Mouse (Mus musculus) hindbrain, embryonic 13.5 days (tissue): ENCODE data around the gene Igf2bp3. TPM values are rescaled to one million over a fixed set of nuclear protein-coding genes. Genes with fewer than 3 reads are reported as not detected.

ENCODE experiments used
- ATAC-seq: fragments of 200-750 bp; cut with Nextera tagmentation; 2 replicates; pipeline ENCODE4 v1.8.0; 2017; ENCODE audit warnings: moderate TSS enrichment; ENCODE audit not compliant: low FRiP score
- H3K27ac ChIP-seq: fragments of 300-500 bp; sonication (generic); 2 replicates; pipeline ENCODE4 v1.5.1; 2015; ENCODE audit warnings: inconsistent platforms, mild to moderate bottlenecking, moderate library complexity
- H3K27me3 ChIP-seq: fragments of 300-500 bp; sonication (generic); 2 replicates; pipeline ENCODE4 v1.6.1; 2015; ENCODE audit warnings: mild to moderate bottlenecking, inconsistent platforms
- H3K36me3 ChIP-seq: fragments of 300-500 bp; sonication (generic); 2 replicates; pipeline ENCODE4 v1.6.1; 2015; ENCODE audit warnings: mild to moderate bottlenecking, inconsistent platforms
- H3K4me1 ChIP-seq: fragments of 300-500 bp; sonication (generic); replicated peaks from 2 replicates; pipeline ENCODE4 v1.6.1; 2015; ENCODE audit warnings: inconsistent platforms
- H3K4me2 ChIP-seq: fragments of 300-500 bp; sonication (generic); 2 replicates; pipeline ENCODE4 v1.6.1; 2015; ENCODE audit warnings: inconsistent platforms, mild to moderate bottlenecking, moderate library complexity
- H3K4me3 ChIP-seq: fragments of 300-500 bp; sonication (generic); 2 replicates; pipeline ENCODE4 v1.5.1; 2015; ENCODE audit warnings: mild to moderate bottlenecking, inconsistent platforms
- H3K9ac ChIP-seq: fragments of 300-500 bp; sonication (generic); 2 replicates; pipeline ENCODE4 v1.6.1; 2015; ENCODE audit warnings: mild to moderate bottlenecking, inconsistent platforms
- H3K9me3 ChIP-seq: fragments of 300-500 bp; sonication (generic); 2 replicates; pipeline ENCODE4 v1.6.1; 2016; ENCODE audit warnings: inconsistent platforms
- WGBS: fragments of 180-500 bp; shearing (Covaris S2); methylation state at CpG from one replicate; pipeline ENCODE4 v1.1.7; 2015; 5-methylcytosine and 5-hydroxymethylcytosine counted together
- polyA plus RNA-seq: library from polyadenylated mRNA; unstranded; fragments of >200 nt; fragmentation: Nextera tagmentation; extraction: Ambion mirVana; gene quantifications from 2 replicates; pipeline ENCODE4 v1.2.1, GENCODE M21; 2015

Igf2bp3 gene
- polyA plus RNA-seq, 1 experiment from 2014 or later, result 45.0 TPM

DNA sequence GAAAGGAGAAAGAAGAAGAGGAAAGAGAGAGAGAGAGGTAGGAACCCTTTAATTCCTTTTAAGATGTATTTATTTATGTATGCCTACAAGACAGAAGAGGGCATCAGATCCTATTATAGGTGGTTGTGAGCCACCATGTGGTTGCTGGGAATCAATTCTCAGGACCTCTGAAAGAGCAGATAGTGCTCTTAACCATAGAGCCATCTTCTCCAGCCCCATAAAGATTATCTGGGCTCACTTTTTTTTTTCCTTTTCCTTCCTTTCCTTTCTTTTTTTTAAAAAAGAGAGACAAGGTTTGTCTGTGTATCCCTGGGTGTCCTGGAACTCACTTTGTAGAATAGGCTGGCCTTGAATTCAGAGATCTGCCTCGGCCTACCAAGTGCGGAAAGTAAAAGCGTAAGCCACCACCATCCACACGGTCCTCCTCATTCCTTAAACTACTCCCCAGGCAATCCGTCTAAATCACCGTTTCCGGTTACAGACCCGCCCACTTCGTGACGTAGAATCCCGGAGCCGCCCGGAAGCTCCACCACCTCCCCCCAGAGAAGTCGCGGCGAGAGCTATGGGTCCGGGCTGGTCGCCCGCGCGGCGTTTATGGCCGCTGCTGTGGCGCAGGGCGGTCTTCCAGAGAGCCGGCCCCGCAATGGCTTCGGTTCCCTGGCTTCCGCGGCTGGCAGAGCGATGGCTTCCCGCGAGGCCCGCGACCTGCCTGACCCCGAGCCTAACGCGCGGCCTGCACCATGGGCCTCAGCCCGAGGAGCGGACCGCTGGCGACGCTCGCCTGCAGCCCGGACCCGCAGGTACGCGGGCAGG is 141.2 kb downstream of the Igf2bp3 start, which contains the start of gene Malsu1:
Gene Malsu1 (plus strand): TSS at position 492 of the 813 bp plus-strand sequence.
- peak within 1 kb of the TSS; percentile 98 for H3K4me3 ChIP-seq
- H3K27ac ChIP-seq, result peak within 1 kb of the TSS; percentile 89
- H3K27me3 ChIP-seq, result no peaks in the 10 kb centered on the region
- no peaks in the 10 kb centered on the region for H3K9me3 ChIP-seq
- H3K36me3 ChIP-seq, result no peaks in the 10 kb centered on the region
- peak; percentile 96 for ATAC-seq
- under 1% methylated on average over 49 of the region's 49 CpGs for WGBS
- H3K4me1 ChIP-seq, result peaks cover 20% of the 10 kb centered on the region
- H3K4me2 ChIP-seq, result peak within 1 kb of the TSS; percentile 77
- H3K9ac ChIP-seq, result peak within 1 kb of the TSS; percentile 97

DNA sequence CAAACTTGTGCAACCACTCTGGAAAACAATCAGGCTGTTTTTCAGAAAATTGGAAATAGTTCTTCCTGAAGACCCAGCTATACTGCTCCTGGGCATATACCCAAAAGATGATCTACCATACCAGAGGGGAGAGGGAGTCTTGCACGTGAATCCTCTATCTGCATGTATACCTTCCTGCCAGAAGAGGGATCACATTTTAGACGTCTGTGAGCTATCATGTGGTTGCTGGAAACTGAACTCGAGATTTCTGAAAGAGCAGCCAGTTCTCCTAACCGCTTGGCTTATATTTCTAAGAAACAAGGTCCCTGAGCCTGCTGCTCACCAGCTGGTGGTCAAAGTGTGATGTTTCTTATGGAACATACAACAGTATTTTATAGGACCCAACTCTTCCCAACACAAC is 146.4 kb downstream of the Igf2bp3 start:
- Histone ChIP-seq H3K9ac (no peak overlapping the region), H3K4me1 (no peaks in the 10 kb centered on the region), H3K27me3 (no peaks in the 10 kb centered on the region), H3K4me3 (no peak overlapping the region), H3K27ac (no peak overlapping the region), H3K36me3 (no peaks in the 10 kb centered on the region), H3K9me3 (no peaks in the 10 kb centered on the region), H3K4me2 (no peak overlapping the region)
- 50% methylated on average over 4 of the region's 4 CpGs for WGBS
- ATAC-seq, result no peak

DNA sequence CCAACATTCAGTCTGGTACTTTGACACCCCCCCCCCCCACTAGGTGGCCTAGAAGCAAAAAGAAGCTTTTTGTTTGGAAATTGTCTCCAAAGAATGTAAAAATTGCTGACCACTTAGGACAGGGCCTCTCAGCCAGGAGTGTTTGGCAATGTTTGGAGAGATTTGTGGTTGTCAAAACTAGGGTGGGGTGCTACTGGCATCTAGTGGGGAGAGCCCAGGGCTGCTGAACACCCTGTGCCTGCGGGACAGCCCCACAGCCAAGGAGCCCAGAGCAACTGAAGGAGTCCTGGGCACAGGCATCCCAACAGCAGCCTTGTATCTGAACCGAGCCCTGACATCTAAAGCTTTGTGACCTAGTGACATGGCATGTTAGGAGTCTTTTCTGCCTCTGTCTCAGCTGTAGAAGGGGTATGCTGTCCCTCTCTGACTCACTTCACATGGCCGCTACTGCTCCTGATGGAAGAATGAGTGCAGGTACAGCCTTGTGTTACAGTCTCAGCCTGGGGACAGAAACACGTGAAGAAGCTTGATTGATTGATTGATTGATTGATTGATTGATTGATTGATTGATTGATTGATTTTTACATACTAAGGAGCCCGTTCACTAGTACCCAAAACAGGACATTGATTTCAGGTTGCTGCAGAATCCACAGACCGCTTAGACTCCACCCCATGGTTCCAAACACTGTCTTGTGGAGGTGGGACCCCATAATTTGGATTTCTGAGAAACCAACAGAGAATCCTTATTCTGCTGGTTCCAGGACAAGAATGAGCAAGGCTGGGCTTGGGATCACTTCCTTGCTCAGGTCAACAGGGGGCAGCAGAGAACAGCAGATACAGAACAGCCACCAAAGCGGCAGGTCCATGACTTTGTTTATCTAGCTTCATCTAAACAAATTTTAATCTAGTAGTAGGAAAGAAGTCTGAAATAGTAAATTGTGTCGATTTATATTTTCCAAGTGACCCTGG is 157.4 kb downstream of the Igf2bp3 start:
- ATAC-seq, result peak; percentile 70; the same call in 1 of the 2 replicates
- no peak overlapping the region for H3K4me2 ChIP-seq

GRCm38 (mm10) chr6:49056009-49056408 is 158.7 kb downstream of the Igf2bp3 start:
- H3K4me1 ChIP-seq, result peaks cover 13% of the 10 kb centered on the region
- WGBS, result 50% methylated on average over 9 of the region's 9 CpGs
- H3K9me3 ChIP-seq, result no peaks in the 10 kb centered on the region
- no peak overlapping the region for H3K9ac ChIP-seq
- H3K27me3 ChIP-seq, result no peaks in the 10 kb centered on the region
- H3K4me3 ChIP-seq, result no peak overlapping the region
- H3K4me2 ChIP-seq, result no peak overlapping the region
- H3K36me3 ChIP-seq, result no peaks in the 10 kb centered on the region
- no peak overlapping the region for H3K27ac ChIP-seq
- ATAC-seq, result no peak

More for the DNA sequence above, 157.4 kb downstream of the Igf2bp3 start:
- H3K4me3 ChIP-seq, result no peak overlapping the region
- H3K9ac ChIP-seq, result no peak overlapping the region
- no peaks in the 10 kb centered on the region for H3K27me3 ChIP-seq
- no peaks in the 10 kb centered on the region for H3K9me3 ChIP-seq
- H3K27ac ChIP-seq, result no peak overlapping the region
- no peaks in the 10 kb centered on the region for H3K36me3 ChIP-seq
- peaks cover 13% of the 10 kb centered on the region for H3K4me1 ChIP-seq
- WGBS, result 34% methylated on average over 8 of the region's 8 CpGs

DNA sequence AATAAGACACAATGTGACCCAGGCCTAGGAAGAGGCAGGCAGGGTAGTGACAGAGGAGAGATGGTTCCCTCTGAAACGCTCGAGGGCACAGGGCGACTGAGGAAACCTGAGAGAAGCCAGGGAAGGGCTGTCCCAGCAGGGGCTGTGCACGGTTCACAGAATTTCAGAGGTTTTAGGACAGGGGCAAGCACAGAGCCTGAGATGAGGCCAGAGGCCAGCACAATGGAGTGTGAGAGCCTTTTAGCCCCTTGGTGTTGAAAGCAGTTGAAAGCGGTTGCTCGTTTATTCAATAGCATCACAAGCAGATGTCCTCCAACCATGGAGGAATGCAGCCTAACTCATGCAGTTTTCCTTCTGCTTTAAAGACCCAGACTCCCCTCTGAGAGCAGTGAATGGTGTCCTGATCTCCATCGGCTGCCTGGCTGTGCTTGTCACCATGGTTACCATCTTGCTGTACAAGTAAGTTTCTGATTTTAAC is 159.5 kb downstream of the Igf2bp3 start:
- Histone ChIP-seq H3K4me3 (no peak overlapping the region), H3K27ac (peak overlapping the region; percentile 68; the same call in 1 of the 2 replicates), H3K9ac (no peak overlapping the region), H3K36me3 (no peaks in the 10 kb centered on the region), H3K4me1 (peaks cover 13% of the 10 kb centered on the region), H3K27me3 (no peaks in the 10 kb centered on the region), H3K4me2 (no peak overlapping the region), H3K9me3 (no peaks in the 10 kb centered on the region)
- peak; percentile 57 for ATAC-seq
- 4% methylated on average over 7 of the region's 7 CpGs for WGBS

DNA sequence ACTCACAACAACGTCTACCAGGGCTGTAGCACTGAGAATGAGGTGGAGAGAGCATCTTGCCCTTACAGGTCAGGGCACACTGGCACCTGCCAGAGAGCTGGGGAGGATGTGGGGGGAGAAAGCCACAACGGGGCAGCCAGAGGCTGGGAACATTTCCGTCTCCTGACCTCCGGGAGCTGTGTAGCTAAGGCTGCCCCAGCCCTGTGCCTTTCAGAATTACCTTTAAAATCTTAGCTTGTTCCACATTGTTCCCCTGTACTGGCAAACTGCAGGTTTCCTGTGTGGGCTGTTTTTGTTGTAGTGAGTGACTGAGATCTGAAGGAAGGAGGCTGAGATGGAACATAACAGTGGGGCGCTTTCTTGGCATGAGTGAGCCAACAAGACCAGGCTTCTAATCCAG is 162.6 kb downstream of the Igf2bp3 start:
- no peak overlapping the region for H3K9ac ChIP-seq
- H3K27ac ChIP-seq, result no peak overlapping the region
- peaks cover 16% of the 10 kb centered on the region for H3K4me1 ChIP-seq
- no peaks in the 10 kb centered on the region for H3K36me3 ChIP-seq
- H3K4me3 ChIP-seq, result no peak overlapping the region
- no peaks in the 10 kb centered on the region for H3K27me3 ChIP-seq
- 76% methylated on average over 5 of the region's 5 CpGs for WGBS
- H3K4me2 ChIP-seq, result no peak overlapping the region
- H3K9me3 ChIP-seq, result no peaks in the 10 kb centered on the region
- no peak for ATAC-seq

- H3K27me3 ChIP-seq, result no peaks in the 10 kb centered on the region
- ATAC-seq, result no peak
- no peak overlapping the region for H3K4me3 ChIP-seq
- H3K4me2 ChIP-seq, result no peak overlapping the region
- 72% methylated on average over 11 of the region's 11 CpGs for WGBS
- H3K36me3 ChIP-seq, result no peaks in the 10 kb centered on the region
- H3K4me1 ChIP-seq, result peaks cover 12% of the 10 kb centered on the region
- no peaks in the 10 kb centered on the region for H3K9me3 ChIP-seq
- H3K27ac ChIP-seq, result no peak overlapping the region
- no peak overlapping the region for H3K9ac ChIP-seq
These were observed 163.9 kb downstream of the Igf2bp3 start for GRCm38 (mm10) chr6:49050677-49051410.

DNA sequence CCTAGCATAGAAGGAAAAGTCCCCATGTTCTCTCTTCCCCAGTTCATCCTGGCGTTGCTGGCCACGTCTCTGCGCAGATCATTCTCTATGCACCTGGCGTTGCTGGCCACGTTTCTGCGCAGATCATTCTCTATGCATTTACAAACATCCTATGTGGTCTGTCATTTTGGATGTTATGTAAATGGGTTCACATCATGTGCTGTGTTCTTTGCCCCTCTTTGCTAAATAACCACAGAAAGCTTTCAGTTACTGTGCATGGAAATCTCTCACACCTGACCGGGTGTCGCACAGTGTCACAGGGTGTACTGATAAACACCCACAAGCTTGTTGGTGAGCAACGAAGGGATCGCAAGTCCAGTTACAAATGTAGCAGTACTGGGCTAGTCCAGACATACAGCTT is 166.4 kb downstream of the Igf2bp3 start:
- no peak for ATAC-seq
- no peak overlapping the region for H3K4me3 ChIP-seq
- H3K27me3 ChIP-seq, result no peaks in the 10 kb centered on the region
- no peaks in the 10 kb centered on the region for H3K36me3 ChIP-seq
- H3K9ac ChIP-seq, result no peak overlapping the region
- no peak overlapping the region for H3K27ac ChIP-seq
- H3K4me2 ChIP-seq, result no peak overlapping the region
- H3K4me1 ChIP-seq, result peaks cover 3% of the 10 kb centered on the region; the same call in 1 of the 2 replicates
- WGBS, result 88% methylated on average over 10 of the region's 10 CpGs
- H3K9me3 ChIP-seq, result no peaks in the 10 kb centered on the region

GRCm38 (mm10) chr6:49047848-49048247 is 166.9 kb downstream of the Igf2bp3 start:
- Histone ChIP-seq H3K36me3 (no peaks in the 10 kb centered on the region), H3K4me3 (no peak overlapping the region), H3K9ac (no peak overlapping the region), H3K4me2 (no peak overlapping the region), H3K9me3 (no peaks in the 10 kb centered on the region), H3K4me1 (peaks cover 3% of the 10 kb centered on the region; the same call in 1 of the 2 replicates), H3K27ac (no peak overlapping the region), H3K27me3 (no peaks in the 10 kb centered on the region)
- 81% methylated on average over 10 of the region's 10 CpGs for WGBS
- ATAC-seq, result no peak

GRCm38 (mm10) chr6:49046976-49047375 is 167.8 kb downstream of the Igf2bp3 start:
- WGBS, result 78% methylated on average over 8 of the region's 8 CpGs
- no peak for ATAC-seq
- no peak overlapping the region for H3K27ac ChIP-seq
- H3K9me3 ChIP-seq, result no peaks in the 10 kb centered on the region
- H3K4me1 ChIP-seq, result peaks cover 3% of the 10 kb centered on the region; the same call in 1 of the 2 replicates
- no peaks in the 10 kb centered on the region for H3K36me3 ChIP-seq
- H3K4me2 ChIP-seq, result no peak overlapping the region
- H3K4me3 ChIP-seq, result no peak overlapping the region
- no peaks in the 10 kb centered on the region for H3K27me3 ChIP-seq
- no peak overlapping the region for H3K9ac ChIP-seq

DNA sequence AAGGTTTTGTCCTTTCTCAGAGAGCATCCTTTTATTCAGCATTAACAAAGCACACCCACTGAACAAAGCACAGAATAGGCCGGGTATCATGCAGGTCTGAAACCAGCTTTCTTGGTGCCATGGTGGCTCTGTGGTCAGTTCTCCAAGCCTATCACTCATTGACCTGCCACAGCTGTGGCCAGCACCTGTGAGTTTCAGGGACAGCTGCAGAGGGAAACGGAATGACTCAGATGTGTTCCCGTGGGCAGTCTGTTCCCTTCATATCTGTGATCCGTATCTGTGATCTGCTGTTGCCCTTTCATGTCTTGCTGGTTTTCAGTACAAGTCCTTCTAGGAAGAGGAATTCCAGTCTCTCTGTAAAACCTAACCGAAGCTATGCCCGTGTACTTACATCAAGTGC is 168.3 kb downstream of the Igf2bp3 start:
- H3K4me1 ChIP-seq, result peaks cover 3% of the 10 kb centered on the region; the same call in 1 of the 2 replicates
- no peak overlapping the region for H3K4me3 ChIP-seq
- H3K36me3 ChIP-seq, result no peaks in the 10 kb centered on the region
- no peak for ATAC-seq
- no peaks in the 10 kb centered on the region for H3K9me3 ChIP-seq
- H3K9ac ChIP-seq, result no peak overlapping the region
- H3K27me3 ChIP-seq, result no peaks in the 10 kb centered on the region
- 60% methylated on average over 6 of the region's 6 CpGs for WGBS
- H3K4me2 ChIP-seq, result no peak overlapping the region
- no peak overlapping the region for H3K27ac ChIP-seq
